Mouse (Mus musculus) T-helper 17 cell (primary cell): ENCODE data around the gene Abi2.

ENCODE experiments used
- in situ Hi-C, 2 experiments: fragments of 300-600 bp; cut with MboI, MseI; formaldehyde crosslinking; loops; 1 replicate in 1 of 2; 2 replicates in 1 of 2; pipeline ENCODE4 v1.15.1; 2025; ENCODE audit warnings: high pct_unique_total_duplicates in 2 of 2

Gene Abi2

GRCm38 (mm10) chr1:60409168-60409828 is at the start of gene Abi2:
Gene Abi2 (plus strand): TSS chr1:60409619.
- in situ Hi-C loops, result no loop called here

DNA sequence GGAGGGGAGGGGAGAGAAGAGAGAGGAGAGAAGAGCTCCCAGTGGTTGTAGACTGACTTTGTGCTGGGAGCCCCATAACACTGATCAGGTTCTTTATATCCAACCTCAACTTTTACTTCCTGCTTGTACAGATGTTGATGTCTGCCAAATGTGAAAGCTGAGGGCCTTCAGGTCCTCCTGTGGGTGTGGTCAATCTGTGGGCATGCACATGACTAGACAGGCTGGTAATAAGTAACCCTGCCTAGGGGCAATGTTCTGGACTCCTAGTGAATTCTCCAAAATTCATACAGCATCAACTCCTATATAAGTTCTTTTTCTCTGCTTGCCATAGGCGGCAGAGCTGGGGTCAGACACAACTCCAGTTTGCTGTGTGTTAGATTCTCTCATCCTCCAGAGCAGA is 47.8 kb upstream of the Abi2 start:
- in situ Hi-C loops, result no loop called here

DNA sequence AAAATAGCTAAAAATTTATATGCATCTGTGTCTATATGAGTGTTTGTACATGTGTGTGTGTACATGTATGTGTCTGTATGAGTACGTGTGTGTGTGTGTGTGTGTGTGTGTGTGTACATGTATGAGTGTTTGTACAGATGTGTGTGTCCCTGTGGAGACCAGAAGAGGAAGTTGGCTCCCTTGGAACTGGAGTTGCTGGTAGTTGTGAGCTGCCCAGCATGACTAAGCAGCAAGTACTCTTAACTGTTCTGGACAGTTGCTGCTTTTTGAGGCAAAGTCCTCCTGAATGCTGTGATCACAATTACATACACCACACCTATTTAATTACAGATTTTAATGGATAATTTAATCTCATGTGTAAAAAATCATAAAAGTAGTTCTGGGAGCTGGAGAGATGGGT is 32.9 kb upstream of the Abi2 start:
- in situ Hi-C loops, result no loop called here

- in situ Hi-C loops, result loop anchor here in 1 of 2 experiments (10.0 kb wide), 1 partner anchor 233 kb away; no protein-coding TSS in a partner anchor
These were observed 27.5 kb upstream of the Abi2 start for GRCm38 (mm10) chr1:60381910-60382309.

GRCm38 (mm10) chr1:60404848-60405247 is 4.6 kb upstream of the Abi2 start:
- in situ Hi-C loops, result no loop called here

DNA sequence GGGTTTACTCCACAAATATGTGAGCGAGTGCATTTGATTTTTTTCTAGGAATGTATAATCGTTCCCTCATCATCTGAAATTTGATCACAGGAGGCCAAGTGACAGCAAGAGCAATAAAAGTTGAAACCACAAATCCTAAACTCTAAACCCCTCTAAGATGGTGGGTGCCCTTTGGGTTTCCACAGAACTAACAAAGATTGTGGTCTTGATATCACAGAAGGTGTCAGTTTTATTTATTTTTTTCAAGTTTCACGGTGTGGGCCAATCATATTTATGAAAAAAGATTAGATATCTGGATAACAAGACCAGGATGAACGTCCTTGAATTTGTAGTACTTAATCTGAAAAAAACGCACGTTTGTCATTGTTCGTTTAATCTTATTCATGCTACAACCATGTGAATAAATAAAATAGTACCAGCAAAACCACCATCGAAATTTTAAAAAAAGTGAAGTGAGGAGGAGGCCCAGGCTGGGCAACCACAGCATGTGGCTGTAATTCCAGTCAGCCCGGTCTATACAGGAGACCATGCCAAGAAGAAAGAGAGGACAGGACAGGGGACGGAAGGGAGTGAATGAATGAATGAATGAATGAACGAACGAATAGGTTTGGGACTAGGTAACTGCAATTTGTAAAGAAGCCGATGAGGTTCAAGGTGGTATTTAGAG is 785 bp upstream of the Abi2 start:
- in situ Hi-C loops, result no loop called here

DNA sequence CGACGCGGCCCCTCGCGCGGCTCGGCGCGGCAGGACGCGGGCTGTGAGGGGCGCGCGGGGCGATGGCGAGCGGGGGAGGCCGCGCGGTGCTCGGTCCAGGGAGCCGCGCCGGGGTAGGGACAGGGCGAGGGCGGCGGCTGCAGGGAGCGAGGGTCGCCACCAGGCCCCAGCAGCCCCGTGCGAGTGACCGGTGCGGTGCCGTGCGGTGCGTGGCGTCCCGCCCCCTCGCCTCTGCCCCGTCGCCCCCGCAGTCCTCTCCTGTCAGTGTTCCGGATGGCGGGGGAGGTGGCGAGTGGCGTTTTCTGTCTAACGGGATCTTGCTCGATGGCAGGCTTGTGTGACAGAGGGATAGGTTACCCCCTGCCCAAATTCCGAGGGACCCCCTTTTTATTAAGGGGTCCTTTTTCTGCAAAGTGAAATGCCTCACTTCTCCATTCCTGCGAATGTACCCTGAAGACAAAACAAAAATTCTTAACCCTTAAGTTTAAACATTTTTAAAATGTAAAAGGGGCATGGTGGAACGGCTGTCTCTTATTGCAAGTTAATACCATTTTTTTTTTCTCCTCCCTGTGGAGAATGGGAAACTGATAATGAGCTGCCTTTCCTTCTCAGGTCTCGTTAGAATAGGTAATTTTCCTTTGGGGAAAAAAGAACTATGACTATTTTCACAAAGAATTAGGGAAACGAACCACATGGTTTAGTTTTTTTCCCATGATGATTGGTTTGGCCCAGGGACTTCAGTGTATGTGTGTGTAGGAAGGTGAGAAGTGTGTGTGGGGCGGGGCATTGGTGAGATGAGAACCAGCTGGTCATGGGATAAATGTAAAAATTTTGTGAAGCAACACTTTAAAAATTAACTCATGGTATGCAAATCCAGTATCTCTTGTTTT is 754 bp downstream of the Abi2 start:
- in situ Hi-C loops, result no loop called here

DNA sequence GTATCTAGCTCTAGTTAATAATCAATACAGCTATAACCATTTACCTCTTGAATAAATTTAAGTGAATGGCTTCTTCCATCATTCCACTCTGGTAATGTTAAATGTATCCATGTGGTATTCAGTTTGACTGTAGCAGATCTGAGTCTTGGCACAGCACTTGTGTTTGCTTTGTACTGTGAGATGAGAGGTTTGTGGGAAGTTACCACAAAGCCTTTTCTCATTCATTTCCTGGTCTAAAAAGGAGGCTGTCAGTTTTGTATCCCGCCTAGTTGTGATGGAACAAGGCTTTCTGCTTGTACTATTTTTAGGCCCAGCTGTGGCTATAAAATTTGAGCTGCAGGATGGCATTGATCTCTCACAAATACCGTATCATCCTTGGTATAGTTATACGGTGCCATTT is 7.3 kb downstream of the Abi2 start:
- in situ Hi-C loops, result no loop called here

GRCm38 (mm10) chr1:60423882-60424281 is 14.5 kb downstream of the Abi2 start:
- in situ Hi-C loops, result no loop called here

DNA sequence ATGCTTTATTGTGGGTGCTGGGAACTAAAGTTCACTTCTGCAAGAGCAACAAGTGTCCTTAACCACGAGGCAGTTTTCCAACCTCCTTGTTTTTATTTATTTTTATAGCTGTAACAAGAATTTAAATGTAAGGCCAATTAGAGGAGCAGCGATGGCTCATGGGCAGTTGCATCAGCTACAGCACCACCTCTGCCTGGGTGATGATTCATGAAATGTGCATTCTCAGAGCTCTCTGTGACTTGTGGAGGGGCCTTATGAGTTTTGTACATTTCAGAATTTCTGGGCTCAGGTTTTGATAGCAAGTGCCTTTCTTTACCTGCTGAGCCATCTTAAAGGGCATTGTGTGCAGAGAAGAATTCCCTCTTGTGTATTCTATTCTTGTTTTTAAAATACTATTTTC is 18.9 kb downstream of the Abi2 start:
- in situ Hi-C loops, result no loop called here

- in situ Hi-C loops, result no loop called here
These were observed 19.5 kb downstream of the Abi2 start for GRCm38 (mm10) chr1:60428932-60429331.

GRCm38 (mm10) chr1:60431531-60431930 is 22.1 kb downstream of the Abi2 start:
- in situ Hi-C loops, result no loop called here

DNA sequence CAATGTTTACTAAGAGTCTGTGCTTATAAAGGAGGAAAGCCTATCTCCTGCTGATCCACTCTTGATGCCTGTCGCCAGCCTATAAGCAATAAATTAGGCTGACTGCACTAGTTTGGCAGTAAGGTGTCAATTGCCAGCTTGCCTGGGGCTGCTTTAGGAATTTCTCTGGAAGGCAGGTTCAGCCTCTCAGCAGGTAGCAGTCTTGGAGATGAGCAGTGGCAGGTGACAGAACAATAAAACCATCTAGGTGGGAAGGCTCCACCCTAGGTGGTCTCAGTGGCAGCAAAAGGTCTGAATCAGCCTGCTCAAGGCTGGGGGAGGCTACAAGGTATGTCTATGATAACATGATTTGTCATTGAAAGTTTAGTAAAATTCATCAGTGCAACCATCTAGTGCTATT is 23.1 kb downstream of the Abi2 start:
- in situ Hi-C loops, result no loop called here

GRCm38 (mm10) chr1:60441438-60441837 is 32.0 kb downstream of the Abi2 start:
- in situ Hi-C loops, result loop anchor here in 1 of 2 experiments (10.0 kb wide), 1 partner anchor 523 kb away; no protein-coding TSS in a partner anchor

DNA sequence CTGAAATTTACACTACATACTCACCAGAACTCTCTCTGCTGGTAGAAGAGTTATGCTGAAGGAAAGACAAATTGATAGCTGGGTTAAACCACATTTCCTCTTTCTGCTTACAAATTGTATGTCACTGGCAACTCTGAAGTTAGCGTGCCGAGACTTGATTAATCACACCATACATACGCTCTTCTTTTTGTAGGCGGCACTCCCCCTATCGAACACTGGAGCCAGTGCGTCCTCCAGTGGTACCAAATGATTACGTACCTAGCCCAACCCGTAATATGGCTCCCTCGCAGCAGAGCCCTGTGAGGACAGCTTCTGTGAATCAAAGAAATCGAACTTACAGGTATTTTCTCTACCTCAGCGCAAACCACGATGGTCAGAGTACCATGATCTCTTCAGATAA is 37.6 kb downstream of the Abi2 start:
- in situ Hi-C loops, result loop anchor here in 1 of 2 experiments (10.0 kb wide), 1 partner anchor 518 kb away; no protein-coding TSS in a partner anchor

- in situ Hi-C loops, result loop anchor here in 1 of 2 experiments (10.0 kb wide), 1 partner anchor 515 kb away; no protein-coding TSS in a partner anchor
These were observed 40.5 kb downstream of the Abi2 start for GRCm38 (mm10) chr1:60449896-60450295.

DNA sequence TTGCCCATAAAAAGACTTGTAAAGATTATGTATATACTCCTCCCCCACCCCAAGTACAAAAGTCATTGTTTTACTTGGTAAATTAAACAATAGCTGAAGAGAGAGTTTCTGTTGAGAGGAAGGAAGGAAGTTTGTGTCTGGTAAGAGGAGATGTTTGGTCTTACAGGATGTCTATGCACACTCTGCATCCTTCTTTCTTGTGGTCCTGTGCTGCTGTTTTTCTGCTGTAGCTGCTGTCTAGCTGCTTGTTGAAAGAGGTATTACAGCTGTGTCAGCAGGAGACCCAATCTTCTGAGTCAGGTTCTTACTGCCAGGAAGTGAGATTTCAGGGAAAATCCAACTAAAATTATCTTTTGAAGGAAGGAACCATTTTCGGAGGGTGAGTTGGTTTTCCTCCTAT is 51.2 kb downstream of the Abi2 start:
- in situ Hi-C loops, result no loop called here

GRCm38 (mm10) chr1:60469491-60469890 is 60.1 kb downstream of the Abi2 start:
- in situ Hi-C loops, result no loop called here

DNA sequence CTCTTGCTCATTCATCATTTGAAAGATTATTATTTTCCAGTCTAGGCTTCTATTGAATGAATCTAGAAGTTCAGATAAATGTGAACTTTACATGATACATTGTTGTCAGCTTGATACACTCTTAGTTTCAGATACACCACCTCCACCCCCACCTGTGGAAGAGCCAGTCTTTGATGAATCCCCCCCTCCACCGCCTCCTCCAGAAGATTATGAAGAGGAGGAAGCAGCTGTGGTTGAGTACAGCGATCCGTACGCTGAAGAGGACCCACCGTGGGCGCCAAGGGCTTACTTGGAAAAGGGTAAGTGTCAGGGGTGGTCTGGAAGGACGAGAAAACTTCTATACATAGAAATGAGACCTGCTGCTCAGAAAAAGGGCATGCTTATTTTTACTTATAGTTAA is 61.1 kb downstream of the Abi2 start:
- in situ Hi-C loops, result no loop called here

DNA sequence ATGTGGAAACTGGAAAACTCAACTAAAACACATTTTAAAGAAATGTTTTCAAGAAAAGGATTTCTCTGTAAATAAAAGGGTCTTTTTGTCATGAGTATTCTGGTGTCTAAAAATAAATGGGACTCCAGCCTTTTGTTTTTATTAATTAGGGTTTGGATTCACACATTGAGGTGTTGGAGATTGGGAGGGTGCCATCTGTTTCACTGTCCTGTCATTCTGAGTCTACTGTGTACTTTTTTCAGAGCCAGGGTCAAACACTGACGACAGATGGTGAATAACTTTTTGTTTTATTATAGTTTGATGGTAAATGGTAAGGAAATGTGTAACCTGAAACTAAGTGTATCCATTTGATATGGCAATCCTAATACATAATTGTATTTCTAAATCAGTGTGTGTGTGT is 72.1 kb downstream of the Abi2 start:
- in situ Hi-C loops, result no loop called here

DNA sequence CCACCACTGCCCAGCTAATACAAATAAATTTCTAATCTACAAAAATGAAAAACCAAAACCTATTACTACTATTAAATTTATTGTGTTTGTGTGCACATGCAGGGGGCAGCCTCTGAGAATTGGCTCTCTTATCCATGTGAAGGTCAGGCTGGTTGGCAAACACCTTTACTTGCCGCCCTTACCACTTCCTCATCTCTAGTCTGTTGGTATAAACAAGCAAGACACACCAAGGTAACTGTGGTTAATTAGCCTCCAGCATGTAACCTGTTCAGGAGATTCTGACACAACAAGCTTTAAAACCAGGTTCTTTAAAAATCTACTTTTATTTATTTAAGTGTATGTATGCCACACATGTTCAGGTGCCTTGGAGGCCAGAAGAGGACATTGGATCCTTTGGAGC is 73.5 kb downstream of the Abi2 start:
- in situ Hi-C loops, result no loop called here

DNA sequence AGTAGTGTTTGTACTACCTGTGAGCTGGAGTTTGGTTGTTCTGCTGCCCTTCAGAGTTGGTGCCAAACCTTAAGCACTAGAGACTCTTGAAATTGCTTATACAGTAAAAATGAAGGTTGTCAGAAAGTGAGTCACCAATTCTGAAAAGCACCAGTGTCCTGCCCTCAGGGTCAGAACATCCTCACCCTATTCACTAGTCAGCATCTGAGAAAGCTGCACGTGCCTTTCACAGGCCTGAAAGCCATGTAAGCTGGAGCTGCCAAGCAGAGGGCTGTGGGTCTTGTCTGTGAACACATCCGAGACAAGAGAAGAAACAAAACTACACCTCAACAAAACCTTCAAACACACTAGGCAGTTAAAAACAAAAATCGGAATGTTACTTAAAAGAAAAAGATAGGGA is 76.2 kb downstream of the Abi2 start:
- in situ Hi-C loops, result loop anchor here in 1 of 2 experiments (5.0 kb wide), 1 partner anchor 37 kb away; no protein-coding TSS in a partner anchor
